Mouse (Mus musculus) right cerebral cortex, postnatal 36 days (tissue): ENCODE measurements around the gene Lce1a2.
"Not testable (repeated sequence)": the region's sequence is repeated elsewhere in the genome, so short reads cannot be mapped to it uniquely, and the experiment has no call there.

Experiments
- DNase-seq, 2 experiments: peaks; one replicate each; pipeline ENCODE4 v3.0.0; 2022; ENCODE audit warnings: low spot score in 2 of 2, mixed read lengths in 1 of 2

Lce1a2 gene

GRCm38 (mm10) chr3:92670215-92670614, at the start of gene Lce1a2:
Lce1a2 (minus strand) TSS chr3:92670315.
- no peak for DNase-seq

- DNase-seq, result no peak
Measured at GRCm38 (mm10) chr3:92715122-92715521, 45.0 kb upstream of the Lce1a2 start.

GRCm38 (mm10) chr3:92708974-92709373, 38.9 kb upstream of the Lce1a2 start, which contains the start of gene Lce1e:
Lce1e (minus strand) TSS chr3:92709074.
- DNase-seq, result no peak

GRCm38 (mm10) chr3:92694613-92695012, 24.5 kb upstream of the Lce1a2 start:
- DNase-seq, result no peak

- DNase-seq, result no peak
Measured at GRCm38 (mm10) chr3:92691688-92692087, 21.6 kb upstream of the Lce1a2 start.

GRCm38 (mm10) chr3:92689154-92689553, 19.0 kb upstream of the Lce1a2 start:
- not testable (repeated sequence) for DNase-seq

- no peak for DNase-seq
Measured at GRCm38 (mm10) chr3:92687110-92687509, 17.0 kb upstream of the Lce1a2 start, which contains the start of gene Lce1d. Lce1d (minus strand) TSS chr3:92687210.

- no peak for DNase-seq
Measured at GRCm38 (mm10) chr3:92678947-92679346, 8.8 kb upstream of the Lce1a2 start, which contains the start of gene Lce1c. Lce1c (plus strand) TSS chr3:92679247.

GRCm38 (mm10) chr3:92656826-92657225, 13.3 kb downstream of the Lce1a2 start, which contains the start of gene Lce1b:
Lce1b (minus strand) TSS chr3:92656926.
- DNase-seq, result no peak

GRCm38 (mm10) chr3:92648207-92648606, 21.9 kb downstream of the Lce1a2 start, which contains the start of gene Lce1a1:
Lce1a1 (minus strand) TSS chr3:92648307.
- DNase-seq, result no peak

- no peak for DNase-seq
Measured at GRCm38 (mm10) chr3:92639854-92640253, 30.3 kb downstream of the Lce1a2 start.

GRCm38 (mm10) chr3:92638653-92638991, 31.5 kb downstream of the Lce1a2 start:
- no peak for DNase-seq

GRCm38 (mm10) chr3:92637745-92638652, 32.1 kb downstream of the Lce1a2 start:
- DNase-seq, result no peak

GRCm38 (mm10) chr3:92621560-92621959, 48.6 kb downstream of the Lce1a2 start, which contains the start of gene Lce6a:
Lce6a (minus strand) TSS chr3:92621660.
- no peak for DNase-seq
